Mouse (Mus musculus) erythroblast, embryonic 14.5 days (primary cell): ENCODE results near the gene Bad.

Source experiments
- GATA1 ChIP-seq: IDR thresholded peaks from 2 replicates; pipeline ENCODE4 v1.6.1; 2012; ENCODE audit warnings: low read length, inconsistent platforms, mixed read lengths
- TAL1 ChIP-seq: IDR thresholded peaks from 3 replicates; pipeline ENCODE4 v1.6.1; 2012; ENCODE audit warnings: low read length, inconsistent platforms, mixed read lengths

GRCm38 (mm10) chr19:6948186-6948585 is 6.5 kb downstream of the Bad start:
- TF ChIP-seq TAL1 (no peak), GATA1 (no peak)
